Mouse (Mus musculus) CH12.LX (cell line): Measurements from ENCODE around the gene Slc15a3. TPM values are rescaled to one million over a fixed set of nuclear protein-coding genes. Genes with fewer than 3 reads are reported as not detected.

Source experiments
- DNase-seq: peaks from one replicate; pipeline ENCODE4 v3.0.0-alpha.2; 2013; ENCODE audit errors: extremely low read depth
- H3K27ac ChIP-seq: 2 replicates; pipeline ENCODE4 v1.5.1; 2012; ENCODE audit warnings: low read depth, mild to moderate bottlenecking, control low read depth, moderate library complexity; ENCODE audit not compliant: insufficient read depth
- H3K27me3 ChIP-seq: replicated peaks from 2 replicates; pipeline ENCODE3; 2012; ENCODE audit warnings: inconsistent platforms
- H3K36me3 ChIP-seq, 2 experiments: replicated peaks in 1 of 2; 2 replicates each; pipeline versions ENCODE3 to v1.6.1; 2012; ENCODE audit warnings: inconsistent platforms in 1 of 2, low read length in 1 of 2, mild to moderate bottlenecking in 1 of 2, mixed read lengths in 1 of 2, moderate library complexity in 1 of 2; ENCODE audit not compliant: control insufficient read depth in 1 of 2, insufficient read depth in 1 of 2
- H3K4me1 ChIP-seq, 2 experiments: 2 replicates each; pipeline ENCODE4 v1.6.1; 2012; ENCODE audit warnings: inconsistent platforms in 1 of 2, moderate library complexity in 1 of 2; ENCODE audit not compliant: insufficient read depth in 2 of 2, control insufficient read depth in 1 of 2
- H3K4me2 ChIP-seq: 2 replicates; pipeline ENCODE4 v1.6.1; 2012; ENCODE audit warnings: low read depth, mild to moderate bottlenecking, control low read depth; ENCODE audit not compliant: poor library complexity, insufficient read depth, severe bottlenecking
- H3K4me3 ChIP-seq, 3 experiments: fragments of 150-350 bp in 1 of 3; sonication (generic) in 1 of 3; replicated peaks in 1 of 3; 2 replicates each; pipeline versions ENCODE3 to v1.5.1; 2011 to 2012; ENCODE audit warnings: low read depth in 2 of 3, low read length in 2 of 3, mild to moderate bottlenecking in 2 of 3, moderate library complexity in 2 of 3, control low read depth in 1 of 3, improper control_type of control experiment in 1 of 3, inconsistent platforms in 1 of 3, mixed read lengths in 1 of 3; ENCODE audit not compliant: poor library complexity in 1 of 3
- H3K79me2 ChIP-seq: replicated peaks from 2 replicates; pipeline ENCODE4 v1.6.1; 2012; ENCODE audit warnings: mild to moderate bottlenecking, moderate library complexity; ENCODE audit not compliant: control insufficient read depth, poor library complexity, insufficient read depth, severe bottlenecking; ENCODE audit errors: extremely low read depth
- H3K9ac ChIP-seq: 2 replicates; pipeline ENCODE4 v1.6.1; 2012; ENCODE audit warnings: low read depth, mild to moderate bottlenecking, control low read depth, moderate library complexity; ENCODE audit not compliant: insufficient read depth
- H3K9me3 ChIP-seq: replicated peaks from 2 replicates; pipeline ENCODE3; 2012; ENCODE audit warnings: low read length, inconsistent platforms, mixed read lengths
- BHLHE40 ChIP-seq: IDR thresholded peaks from 2 replicates; pipeline ENCODE4 v1.6.1; 2011; ENCODE audit warnings: mild to moderate bottlenecking, low read depth, low read length, improper control_type of control experiment
- CTCF ChIP-seq, 2 experiments: IDR thresholded peaks in 1 of 2; conservative IDR thresholded peaks in 1 of 2; 2 replicates each; pipeline ENCODE4 v1.5.1; 2011 to 2012; ENCODE audit warnings: low read depth in 2 of 2, low read length in 2 of 2, improper control_type of control experiment in 1 of 2, inconsistent platforms in 1 of 2, mild to moderate bottlenecking in 1 of 2, moderate library complexity in 1 of 2
- GABPA ChIP-seq: IDR thresholded peaks from 2 replicates; pipeline ENCODE4 v1.6.1; 2012; ENCODE audit warnings: low read depth, low read length, improper control_type of control experiment, inconsistent platforms; ENCODE audit not compliant: insufficient replicate concordance
- HCFC1 ChIP-seq: IDR thresholded peaks from 2 replicates; pipeline ENCODE4 v1.6.1; 2012; ENCODE audit warnings: low read depth, mild to moderate bottlenecking, inconsistent platforms, low read length, improper control_type of control experiment
- MAX ChIP-seq: IDR thresholded peaks from 2 replicates; pipeline ENCODE4 v1.6.1; 2011; ENCODE audit warnings: low read length, improper control_type of control experiment
- MAZ ChIP-seq: IDR thresholded peaks from 2 replicates; pipeline ENCODE4 v1.6.1; 2012; ENCODE audit warnings: low read depth, mild to moderate bottlenecking, inconsistent platforms, low read length, improper control_type of control experiment, moderate library complexity
- MEF2A ChIP-seq: IDR thresholded peaks from 2 replicates; pipeline ENCODE4 v1.6.1; 2014; ENCODE audit warnings: low read depth, mild to moderate bottlenecking, inconsistent platforms, low read length, improper control_type of control experiment, borderline replicate concordance
- MYC ChIP-seq: IDR thresholded peaks from 2 replicates; pipeline ENCODE4 v1.6.1; 2011; ENCODE audit warnings: low read depth, mild to moderate bottlenecking, improper control_type of control experiment, low read length
- NELFE ChIP-seq: IDR thresholded peaks from 2 replicates; pipeline ENCODE4 v1.6.1; 2011; ENCODE audit warnings: low read depth, low read length, improper control_type of control experiment
- PAX5 ChIP-seq: IDR thresholded peaks from 2 replicates; pipeline ENCODE4 v1.6.1; 2012; ENCODE audit warnings: low read length, inconsistent platforms, mixed read lengths
- POLR2A ChIP-seq: IDR thresholded peaks from 2 replicates; pipeline ENCODE4 v1.6.1; 2011; ENCODE audit warnings: low read depth, mild to moderate bottlenecking, improper control_type of control experiment, low read length
- UBTF ChIP-seq: IDR thresholded peaks from 2 replicates; pipeline ENCODE4 v1.6.1; 2012; ENCODE audit warnings: low read depth, mild to moderate bottlenecking, inconsistent platforms, low read length, improper control_type of control experiment, moderate library complexity
- ZMIZ1 ChIP-seq: IDR thresholded peaks from 2 replicates; pipeline ENCODE4 v1.6.1; 2012; ENCODE audit warnings: low read depth, mild to moderate bottlenecking, inconsistent platforms, low read length, improper control_type of control experiment
- ZNF384 ChIP-seq: IDR thresholded peaks from 2 replicates; pipeline ENCODE4 v1.6.1; 2012; ENCODE audit warnings: low read depth, low read length, improper control_type of control experiment, inconsistent platforms
- dilution Hi-C: fragments of 300-500 bp; cut with MboI; formaldehyde crosslinking; loops from 2 replicates; pipeline ENCODE4 v1.14.3; 2020; ENCODE audit warnings: low sequenced_read_pairs; ENCODE audit not compliant: extremely low pct_unique_long_range_greater_than_20kb, extremely low pct_ligation_motif_present
- in situ Hi-C: fragments of 300-500 bp; cut with MboI; formaldehyde crosslinking; loops from 3 replicates; pipeline ENCODE4 v1.14.3; 2019; ENCODE audit warnings: low sequenced_read_pairs, low pct_ligation_motif_present, low pct_unique_long_range_greater_than_20kb, mixed read lengths
- polyA plus RNA-seq: library from polyadenylated mRNA; unstranded; fragments of >175 nt; gene quantifications from 2 replicates; pipeline ENCODE4 v1.2.1, GENCODE M21; 2012; ENCODE audit warnings: low read depth; ENCODE audit not compliant: insufficient read length
- total RNA-seq, 2 experiments: library from RNA; depleted of rRNA; stranded (reverse); fragments of 300-350 nt in 1 of 2; fragments of >200 nt in 1 of 2; gene quantifications; 2 replicates each; pipeline ENCODE4 v1.2.3; 2012 to 2014

Gene Slc15a3
- total and polyA plus RNA-seq, 3 experiments = 84.5 to 219 (median 94.3) TPM

- no peak for TF ChIP-seq ZNF384
- no peak for TF ChIP-seq MAX
- Histone ChIP-seq H3K4me2 (no peak within 1 kb of the TSS), H3K9me3 (no peaks in the 10 kb centered on the region), H3K79me2 (no peaks in the 10 kb centered on the region), H3K4me3 (no peak within 1 kb of the TSS), H3K36me3 (peaks cover 37 to 55% of the 10 kb centered on the region in 2 experiments), H3K9ac (no peak within 1 kb of the TSS), H3K4me1 (no peaks in the 10 kb centered on the region), H3K27me3 (no peaks in the 10 kb centered on the region), H3K27ac (no peak within 1 kb of the TSS)
- dilution Hi-C loops = no loop called here
- no peak for DNase-seq
- in situ Hi-C loops = no loop called here
Observed at GRCm38 (mm10) chr19:10869886-10870527, 30.5 kb downstream of the Slc15a3 start, which contains the start of gene Tmem132a. Tmem132a (minus strand) TSS chr19:10869940.

GRCm38 (mm10) chr19:10870676-10871075 is 31.1 kb downstream of the Slc15a3 start:
- H3K27ac ChIP-seq = no peak overlapping the region
- H3K79me2 ChIP-seq = no peaks in the 10 kb centered on the region; the same call in 1 of the 2 replicates
- DNase-seq = no peak
- H3K4me3 ChIP-seq = no peak overlapping the region
- no peaks in the 10 kb centered on the region for H3K27me3 ChIP-seq
- no peak overlapping the region for H3K9ac ChIP-seq
- H3K9me3 ChIP-seq = no peaks in the 10 kb centered on the region
- no peak overlapping the region for H3K4me2 ChIP-seq
- in situ Hi-C loops = no loop called here
- dilution Hi-C loops = no loop called here
- TF ChIP-seq HCFC1 (no peak), POLR2A (no peak), BHLHE40 (no peak), MYC (no peak), ZNF384 (no peak), PAX5 (no peak), GABPA (no peak), NELFE (no peak), MEF2A (no peak), MAZ (no peak), CTCF (conservative IDR thresholded peaks at IDR 0.05 in 1 of 2, IDR thresholded peaks at IDR 0.05 in 1 of 2; ENCODE audit: low read depth in 2 of 2, low read length in 2 of 2) (no peak), MAX (no peak), UBTF (no peak), ZMIZ1 (no peak)
- peaks cover 37 to 61% of the 10 kb centered on the region in 2 experiments for H3K36me3 ChIP-seq
- H3K4me1 ChIP-seq = no peaks in the 10 kb centered on the region
